Comparison of ENCODE assay signal across 11 mouse cellular contexts in genomic region chr9:115338816-115339215, GRCm38 (mm10). TPM values are rescaled to one million over a fixed set of nuclear protein-coding genes. Genes with fewer than 3 reads are reported as not detected.
DNase-seq lines count a peak whose midpoint lies in the region; ATAC-seq lines count a peak whose summit lies in the region.
"Had no signal": no experiment of that assay in that cellular context is flagged by ENCODE, and none has a peak within 500 bp of the region (broad histone marks: within the 10 kb centered on the region; RNA-seq: fewer than 3 reads in every experiment).

No protein-coding gene starts in this region.

- no peak overlapping the region for H3K27ac ChIP-seq in forebrain, embryonic 11.5 days (ENCODE audit: low read depth, low read length)
- H3K27ac ChIP-seq in forebrain, embryonic 10.5 days: no peak overlapping the region
- H3K27ac ChIP-seq: embryonic facial prominence, embryonic 12.5 days; gastrocnemius, adult 2 months had no signal

- ATAC-seq in forebrain, embryonic 11.5 days (replicated peaks; ENCODE audit: low FRiP score): peak; percentile 33; the same call in 1 of the 2 replicates
- ATAC-seq: intestine, postnatal 0 days had no signal

- no peak for DNase-seq in forebrain, embryonic 11.5 days (ENCODE audit: low spot score)
- no peak for DNase-seq in forebrain, embryonic 10.5 days (ENCODE audit: extremely low spot score, low spot score)
- DNase-seq in cerebellum, adult 8-10 months: peak; percentile 1
- peak; percentile 52 to 75 for DNase-seq in frontal cortex, adult 2 months (ENCODE audit: extremely low spot score in 1 of 2, low spot score in 1 of 2)
- DNase-seq in left cerebral cortex, postnatal 36 days (ENCODE audit: low spot score in 2 of 2): peak; percentile 52 to 70
- DNase-seq in adrenal gland, postnatal 25 days: no peak
- DNase-seq in heart, adult 18-20 months: no peak
- DNase-seq in gastrocnemius, postnatal 4 days (ENCODE audit: low spot score in 2 of 2): no peak
- DNase-seq: gastrocnemius, adult 2 months had no signal

- H3K9me3 ChIP-seq in forebrain, embryonic 11.5 days (ENCODE audit: control insufficient read depth, low read length): no peaks in the 10 kb centered on the region
- H3K9me3 ChIP-seq in forebrain, embryonic 10.5 days: no peaks in the 10 kb centered on the region
- H3K9me3 ChIP-seq: embryonic facial prominence, embryonic 12.5 days had no signal

- WGBS in forebrain, embryonic 11.5 days: 50% methylated on average over 6 of the region's 6 CpGs
- WGBS in forebrain, embryonic 10.5 days: 59% methylated on average over 6 of the region's 6 CpGs

- no peak overlapping the region for H3K4me2 ChIP-seq in forebrain, embryonic 11.5 days (ENCODE audit: low read depth, low read length, severe bottlenecking)
- H3K4me2 ChIP-seq: embryonic facial prominence, embryonic 12.5 days had no signal

- no peak overlapping the region for H3K9ac ChIP-seq in forebrain, embryonic 11.5 days (ENCODE audit: low read length)
- H3K9ac ChIP-seq: embryonic facial prominence, embryonic 12.5 days had no signal

- intact Hi-C loops in left cerebral cortex, postnatal 36 days (cut with DNase I): no loop called here

- H3K27me3 ChIP-seq in forebrain, embryonic 11.5 days (ENCODE audit: control insufficient read depth, insufficient read depth, low read length): no peaks in the 10 kb centered on the region
- no peaks in the 10 kb centered on the region for H3K27me3 ChIP-seq in forebrain, embryonic 10.5 days (ENCODE audit: poor library complexity, severe bottlenecking)
- H3K27me3 ChIP-seq: embryonic facial prominence, embryonic 12.5 days had no signal

- no peaks in the 10 kb centered on the region for H3K36me3 ChIP-seq in forebrain, embryonic 11.5 days (ENCODE audit: control insufficient read depth, insufficient read depth, low read length)
- no peaks in the 10 kb centered on the region for H3K36me3 ChIP-seq in forebrain, embryonic 10.5 days (replicated peaks)
- H3K36me3 ChIP-seq: embryonic facial prominence, embryonic 12.5 days had no signal

- H3K4me1 ChIP-seq in forebrain, embryonic 11.5 days (replicated peaks; ENCODE audit: control insufficient read depth, insufficient read depth, low read length): 0 out of 2 replicates have a peak, but pooled peaks cover 2% of the 10 kb centered on the region
- H3K4me1 ChIP-seq in forebrain, embryonic 10.5 days: peaks cover 25% of the 10 kb centered on the region

- H3K4me3 ChIP-seq in forebrain, embryonic 11.5 days (ENCODE audit: low read depth, low read length): no peak overlapping the region
- no peak overlapping the region for H3K4me3 ChIP-seq in forebrain, embryonic 10.5 days
- H3K4me3 ChIP-seq: embryonic facial prominence, embryonic 12.5 days; gastrocnemius, adult 2 months had no signal

RNA-seq across cellular contexts. Expression of gene Stt3b, which starts 28.6 kb away (rescaled TPM):
- 104 and 110 TPM in 2 replicates for polyA plus RNA-seq in forebrain, embryonic 11.5 days (2014; fragmentation: Nextera tagmentation; extraction: Ambion mirVana)
- polyA plus RNA-seq in forebrain, embryonic 10.5 days (2016; fragmentation: Nextera tagmentation; extraction: Ambion mirVana): 85.5 and 86.8 TPM in 2 replicates
- 44.5 and 44.6 TPM in 2 replicates for polyA plus RNA-seq in frontal cortex, adult 2 months (2012; rRNA removed)
- 10 to 100 TPM; 84.8 to 87.6 TPM for total RNA-seq in left cerebral cortex, postnatal 36 days (2021)
- 112 and 116 TPM in 2 replicates for total RNA-seq in adrenal gland, postnatal 25 days (2021)
- 10 to 100 TPM; 58.5 TPM for total RNA-seq in heart, adult 18-20 months (2021)
- 10 to 100 TPM; 79.9 to 86.1 TPM for total RNA-seq in gastrocnemius, postnatal 4 days (2021)

Comparison
In these comparisons a context has a peak if more than half of its experiments do, and no peak if none do; other contexts are left out.
1. DNase-seq: peak in cerebellum, adult 8-10 months (single experiment), frontal cortex, adult 2 months (2 of 2) and left cerebral cortex, postnatal 36 days (2 of 2); none in forebrain, embryonic 11.5 days (single experiment), forebrain, embryonic 10.5 days (single experiment), adrenal gland, postnatal 25 days (single experiment), heart, adult 18-20 months (0 of 2) and gastrocnemius, postnatal 4 days (0 of 2).